Mouse (Mus musculus): ENCODE results near the gene Capn13.

- TF ChIP-seq CTCF (IDR thresholded peaks at IDR 0.05; ENCODE audit: low read depth) (no peak), EP300 (optimal IDR thresholded peaks at IDR 0.05) (no peak)
Observed at GRCm38 (mm10) chr17:73308691-73309090, 92.0 kb downstream of the Capn13 start.

Data from stomach, postnatal 0 days (tissue).